Mouse (Mus musculus) frontal cortex, adult 2 months (tissue): ENCODE measurements around the gene Lrig1. TPM values are rescaled to one million over a fixed set of nuclear protein-coding genes. Genes with fewer than 3 reads are reported as not detected.
A peak's percentile ranks its signal among the peaks of the same experiment; 100 is the strongest.

Experiments
- DNase-seq, 2 experiments: peaks; one replicate each; pipeline ENCODE4 v3.0.0; 2022; ENCODE audit warnings: low spot score in 1 of 2; ENCODE audit errors: extremely low spot score in 1 of 2
- polyA plus RNA-seq: library from polyadenylated mRNA; depleted of rRNA; stranded (reverse); fragments of >200 nt; gene quantifications from 2 replicates; pipeline ENCODE4 v1.2.3, GENCODE M21; 2012; rRNA removed

Gene Lrig1
- polyA plus RNA-seq: 28.1 and 33.3 TPM in 2 replicates

- peak; percentile 94 to 98 for DNase-seq
Observed at GRCm38 (mm10) chr6:94700067-94700491, at the start of gene Lrig1. TSS of gene Lrig1 (minus strand) at chr6:94700158.

GRCm38 (mm10) chr6:94749626-94750025, 49.7 kb upstream of the Lrig1 start:
- no peak for DNase-seq

- DNase-seq: no peak
Observed at GRCm38 (mm10) chr6:94748361-94748760, 48.4 kb upstream of the Lrig1 start.

- DNase-seq: no peak
Observed at GRCm38 (mm10) chr6:94740117-94740729, 40.3 kb upstream of the Lrig1 start.

- no peak for DNase-seq
Observed at GRCm38 (mm10) chr6:94738647-94739046, 38.7 kb upstream of the Lrig1 start.

GRCm38 (mm10) chr6:94733878-94734277, 33.9 kb upstream of the Lrig1 start:
- no peak for DNase-seq

GRCm38 (mm10) chr6:94729847-94730246, 29.9 kb upstream of the Lrig1 start:
- no peak for DNase-seq

- no peak for DNase-seq
Observed at GRCm38 (mm10) chr6:94729132-94729531, 29.2 kb upstream of the Lrig1 start.

GRCm38 (mm10) chr6:94724612-94725011, 24.7 kb upstream of the Lrig1 start:
- DNase-seq: no peak

- DNase-seq: no peak
Observed at GRCm38 (mm10) chr6:94718607-94719346, 18.8 kb upstream of the Lrig1 start.

GRCm38 (mm10) chr6:94717705-94718489, 17.9 kb upstream of the Lrig1 start:
- no peak for DNase-seq

GRCm38 (mm10) chr6:94715645-94715940, 15.6 kb upstream of the Lrig1 start:
- no peak for DNase-seq

- DNase-seq: no peak
Observed at GRCm38 (mm10) chr6:94714815-94715644, 15.1 kb upstream of the Lrig1 start.

- no peak for DNase-seq
Observed at GRCm38 (mm10) chr6:94709832-94710231, 9.9 kb upstream of the Lrig1 start.

- DNase-seq: no peak
Observed at GRCm38 (mm10) chr6:94709150-94709549, 9.2 kb upstream of the Lrig1 start.

- no peak for DNase-seq
Observed at GRCm38 (mm10) chr6:94707254-94707653, 7.3 kb upstream of the Lrig1 start.

GRCm38 (mm10) chr6:94705931-94706330, 6.0 kb upstream of the Lrig1 start:
- no peak for DNase-seq

- peak in 1 of 2 experiments; percentile 45 for DNase-seq
Observed at GRCm38 (mm10) chr6:94702993-94703392, 3.0 kb upstream of the Lrig1 start.

GRCm38 (mm10) chr6:94701071-94701470, 1.1 kb upstream of the Lrig1 start:
- DNase-seq: no peak

GRCm38 (mm10) chr6:94700612-94701011, 654 bp upstream of the Lrig1 start:
- peak in 1 of 2 experiments; percentile 40 for DNase-seq
